Mouse (Mus musculus) frontal cortex, postnatal 25 days (tissue): ENCODE measurements at regions not wholly inside any gene's neighbourhood (a gene's known extent, or its start where the extent isn't known, plus 50 kb on each side); places are given as distances from the start of the nearest gene placed in this dataset.
A peak's percentile ranks its signal among the peaks of the same experiment; 100 is the strongest.
"Not testable (repeated sequence)": the region's sequence is repeated elsewhere in the genome, so short reads cannot be mapped to it uniquely, and the experiment has no call there.

ENCODE experiments used
- DNase-seq, 2 experiments: peaks; one replicate each; pipeline ENCODE4 v3.0.0; 2022; ENCODE audit warnings: low spot score in 2 of 2

DNA sequence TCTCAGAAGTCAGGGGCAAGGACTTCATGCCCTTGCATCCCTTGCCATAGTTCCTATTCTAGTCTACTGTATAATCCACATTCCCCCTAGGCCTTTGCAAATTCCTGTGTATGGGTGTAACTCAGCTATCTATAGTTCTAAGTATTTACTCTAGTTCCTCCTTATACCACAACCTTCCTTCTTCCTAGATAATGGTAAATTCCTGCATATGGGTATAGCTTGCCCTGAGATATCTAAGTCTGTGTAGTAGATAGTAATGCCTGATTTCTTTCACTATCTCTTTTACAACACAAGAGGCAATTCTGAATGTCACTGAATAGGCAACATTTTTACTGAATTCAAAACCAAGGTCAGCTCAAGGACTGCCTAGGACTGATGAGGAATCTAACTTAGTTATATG lies 1000.2 kb downstream of the Kcnt2 start:
- DNase-seq: not testable (repeated sequence)

GRCm38 (mm10) chr1:141274738-141275137 lies 1028.8 kb downstream of the Kcnt2 start:
- no peak for DNase-seq

DNA sequence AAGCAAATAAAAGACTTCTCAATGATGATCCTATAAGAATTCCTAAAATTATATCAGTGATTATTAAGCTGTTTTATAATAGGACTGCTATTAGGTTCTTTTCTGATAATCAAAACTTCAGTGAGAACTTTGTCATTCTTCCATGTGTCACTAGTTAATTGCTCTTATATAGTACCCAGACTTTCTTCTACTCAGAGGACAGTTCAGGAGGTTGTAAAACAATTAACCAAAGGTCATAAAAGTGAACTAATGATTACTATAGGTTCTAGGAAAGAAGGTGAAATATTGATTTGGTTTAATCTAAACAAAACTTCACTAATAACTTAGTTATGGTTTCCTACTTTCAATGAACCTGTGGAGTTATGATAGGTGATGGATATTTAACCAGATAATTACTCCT lies 1035.6 kb downstream of the Kcnt2 start:
- no peak for DNase-seq

DNA sequence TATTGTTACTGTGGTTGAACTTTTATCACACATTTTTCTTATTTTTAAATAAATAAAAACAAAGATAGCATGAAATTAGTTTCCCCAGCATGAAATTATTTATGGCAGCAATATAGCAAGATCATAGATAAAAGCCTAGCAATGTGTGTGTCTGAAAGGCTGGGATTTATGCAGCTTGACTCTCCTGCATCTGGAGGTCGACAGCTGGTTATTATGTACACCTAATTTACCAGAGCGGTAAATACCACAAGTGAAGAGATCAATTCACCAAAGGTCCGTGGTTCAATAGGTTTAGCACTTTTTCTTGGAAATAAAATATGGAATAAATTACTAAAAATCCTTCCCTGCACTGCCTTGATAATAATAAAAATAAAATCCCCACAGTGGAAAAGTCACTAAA lies 1077.0 kb downstream of the Kcnt2 start:
- no peak for DNase-seq

DNA sequence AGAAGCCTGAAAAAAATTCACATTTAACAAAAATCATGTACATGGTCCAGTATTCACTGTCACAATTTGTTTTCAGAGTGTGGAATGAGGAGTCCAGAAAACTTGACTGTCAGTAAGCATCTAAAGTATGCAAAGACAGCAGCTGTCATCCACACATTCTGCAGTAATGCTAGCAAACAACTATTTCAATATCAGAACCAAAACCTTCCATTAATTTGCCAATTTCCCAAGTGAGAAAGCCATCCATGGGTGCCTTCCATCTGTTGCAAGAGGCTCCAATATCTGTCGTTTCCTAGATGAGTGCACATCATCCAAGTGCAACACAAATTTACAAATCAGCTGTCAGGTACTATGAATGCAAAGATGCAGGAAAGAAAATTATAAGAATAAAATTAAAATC lies 1092.1 kb downstream of the Kcnt2 start:
- no peak for DNase-seq

DNA sequence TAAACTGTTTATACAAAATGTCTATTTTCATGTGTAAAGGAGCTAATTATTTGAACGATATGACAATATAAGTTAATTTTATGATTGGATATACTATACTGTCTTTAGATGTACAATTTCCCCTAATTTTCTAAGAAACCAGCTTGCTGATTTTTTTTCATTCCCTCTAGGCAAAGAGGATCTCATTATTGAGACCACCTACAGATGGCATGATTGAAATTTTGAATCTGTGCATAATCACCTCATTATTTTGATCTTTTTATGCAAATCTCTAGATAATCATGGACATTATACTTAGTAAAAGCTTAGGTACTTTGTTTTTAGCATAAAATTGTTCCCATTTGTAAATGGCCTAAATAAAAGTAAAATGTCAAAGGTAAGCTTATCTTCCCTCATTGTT lies 1123.5 kb downstream of the Kcnt2 start:
- DNase-seq: no peak

DNA sequence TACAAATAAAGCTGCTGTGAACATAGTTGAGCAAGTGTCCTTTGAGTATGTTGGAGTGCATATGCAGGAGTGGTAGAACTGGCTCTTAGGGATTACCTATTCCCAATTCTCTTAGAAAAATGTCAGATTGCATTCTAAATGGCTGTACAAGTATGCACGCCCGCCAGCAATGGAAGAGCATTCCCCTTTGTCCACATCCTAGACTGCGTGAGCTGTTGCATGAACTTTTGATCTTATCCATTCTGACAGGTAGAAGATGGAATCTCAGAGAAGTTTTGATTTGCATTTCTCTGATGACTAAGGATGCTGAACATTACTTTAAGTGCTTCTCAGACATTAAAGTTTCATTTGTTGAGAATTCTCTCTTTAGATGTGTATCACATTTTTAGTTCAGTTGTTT lies 1130.0 kb downstream of the Kcnt2 start:
- DNase-seq: no peak

- DNase-seq: no peak
Observed at GRCm38 (mm10) chr1:141401334-141401733, 1155.4 kb downstream of the Kcnt2 start.

DNA sequence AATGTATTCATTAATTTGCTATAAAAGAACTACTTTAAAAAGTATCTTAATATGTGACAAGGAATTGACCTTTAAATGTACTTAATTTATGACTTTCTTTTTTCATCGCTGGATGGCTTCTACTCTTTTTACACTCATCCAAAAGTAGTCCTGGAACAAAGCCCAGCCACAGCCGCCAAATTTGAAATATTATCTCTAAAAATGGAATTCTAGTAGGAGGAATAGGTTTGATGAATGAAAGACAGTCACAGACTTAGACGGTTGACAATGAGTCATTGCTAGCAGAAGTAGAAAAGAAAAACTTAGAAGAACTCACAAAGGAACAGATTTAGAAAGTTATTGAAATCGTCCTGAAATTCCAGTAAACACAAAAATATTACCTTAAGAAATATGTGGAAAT lies 1183.7 kb downstream of the Kcnt2 start:
- peak in 1 of 2 experiments; percentile 41 for DNase-seq

- DNase-seq: no peak
Observed at GRCm38 (mm10) chr1:141430117-141430516, 1184.2 kb downstream of the Kcnt2 start.

GRCm38 (mm10) chr1:141435452-141435851 lies 1189.5 kb downstream of the Kcnt2 start:
- DNase-seq: no peak

- no peak for DNase-seq
Observed at GRCm38 (mm10) chr1:141440234-141440633, 1194.3 kb downstream of the Kcnt2 start.

- no peak for DNase-seq
Observed at GRCm38 (mm10) chr1:141450960-141451359, 1205.0 kb downstream of the Kcnt2 start.

DNA sequence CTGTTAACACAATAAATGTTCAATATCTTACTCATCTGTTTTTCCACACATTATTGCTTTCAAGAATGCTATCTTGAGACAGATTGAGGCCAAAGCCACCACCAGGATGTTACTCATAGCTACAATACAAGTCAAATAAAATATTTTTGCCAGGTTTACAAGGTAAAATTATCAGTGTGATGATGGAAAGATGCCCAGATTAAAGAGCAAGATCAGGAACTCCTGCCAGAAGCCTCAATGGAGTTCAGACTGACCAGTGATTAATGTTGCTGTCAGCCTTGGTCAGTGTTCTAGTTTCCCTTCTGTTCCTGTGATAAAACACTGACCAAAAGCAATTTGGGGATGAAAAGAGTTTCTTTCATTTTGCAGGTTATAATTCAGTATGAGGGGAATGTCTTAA lies 1218.6 kb downstream of the Kcnt2 start:
- DNase-seq: no peak
